Mouse (Mus musculus) 3134 (cell line): ENCODE measurements around the gene Arv1.

Experiments used
- DNase-seq: peaks from one replicate; pipeline ENCODE4 v3.0.0-alpha.2; 2011; ENCODE audit warnings: low spot score; ENCODE audit not compliant: insufficient read length; ENCODE audit errors: extremely low read depth

Arv1 gene

GRCm38 (mm10) chr8:124721862-124722515 is at the start of gene Arv1, which contains the start of gene Ttc13:
Gene Arv1 (plus strand): TSS chr8:124722139.
Gene Ttc13 (minus strand): TSS chr8:124721983.
- peak; percentile 99 for DNase-seq

GRCm38 (mm10) chr8:124672345-124672744 is 49.6 kb upstream of the Arv1 start:
- no peak for DNase-seq

- no peak for DNase-seq
Measured at GRCm38 (mm10) chr8:124676661-124677060, 45.3 kb upstream of the Arv1 start.

- DNase-seq = no peak
Measured at GRCm38 (mm10) chr8:124677078-124677477, 44.9 kb upstream of the Arv1 start.

GRCm38 (mm10) chr8:124677486-124677885 is 44.5 kb upstream of the Arv1 start:
- DNase-seq = peak; percentile 63

- DNase-seq = no peak
Measured at GRCm38 (mm10) chr8:124678246-124678645, 43.7 kb upstream of the Arv1 start.

GRCm38 (mm10) chr8:124681077-124681791 is 40.7 kb upstream of the Arv1 start:
- DNase-seq = no peak

GRCm38 (mm10) chr8:124681792-124682157 is 40.2 kb upstream of the Arv1 start:
- DNase-seq = no peak

GRCm38 (mm10) chr8:124682218-124682617 is 39.7 kb upstream of the Arv1 start:
- no peak for DNase-seq

GRCm38 (mm10) chr8:124688899-124689298 is 33.0 kb upstream of the Arv1 start:
- no peak for DNase-seq

- no peak for DNase-seq
Measured at GRCm38 (mm10) chr8:124691706-124692105, 30.2 kb upstream of the Arv1 start.

- DNase-seq = no peak
Measured at GRCm38 (mm10) chr8:124695424-124696100, 26.4 kb upstream of the Arv1 start.

GRCm38 (mm10) chr8:124700271-124700670 is 21.7 kb upstream of the Arv1 start:
- DNase-seq = no peak

- no peak for DNase-seq
Measured at GRCm38 (mm10) chr8:124701023-124701422, 20.9 kb upstream of the Arv1 start.

- no peak for DNase-seq
Measured at GRCm38 (mm10) chr8:124702183-124702582, 19.8 kb upstream of the Arv1 start.

- DNase-seq = no peak
Measured at GRCm38 (mm10) chr8:124703526-124703925, 18.4 kb upstream of the Arv1 start.

GRCm38 (mm10) chr8:124704376-124704775 is 17.6 kb upstream of the Arv1 start:
- no peak for DNase-seq

- DNase-seq = no peak
Measured at GRCm38 (mm10) chr8:124705823-124706222, 16.1 kb upstream of the Arv1 start.

- DNase-seq = no peak
Measured at GRCm38 (mm10) chr8:124713207-124713606, 8.7 kb upstream of the Arv1 start.

GRCm38 (mm10) chr8:124715736-124716135 is 6.2 kb upstream of the Arv1 start:
- no peak for DNase-seq

- no peak for DNase-seq
Measured at GRCm38 (mm10) chr8:124720133-124720532, 1.8 kb upstream of the Arv1 start.
